Mouse (Mus musculus): ENCODE measurements around the gene H2al2a.

GRCm38 (mm10) chr2:18038141-18038752 lies 41.5 kb upstream of the H2al2a start:
- TF ChIP-seq CTCF (IDR thresholded peaks at IDR 0.05; ENCODE audit: control insufficient read depth, insufficient read depth, low read length) (no peak), POLR2A (IDR thresholded peaks at IDR 0.05; ENCODE audit: borderline replicate concordance, control insufficient read depth, low read depth, low read length) (no peak)
